Mouse (Mus musculus) heart, postnatal 0 days (tissue): ENCODE results near the gene Pgap3.

Experiments used
- CTCF ChIP-seq: IDR thresholded peaks from 2 replicates; pipeline ENCODE4 v1.5.1; 2016; ENCODE audit warnings: antibody characterized with exemption, control low read depth, low read depth
- EP300 ChIP-seq: IDR thresholded peaks from 2 replicates; pipeline ENCODE4 v1.6.1; 2016; ENCODE audit warnings: antibody characterized with exemption, low read depth

- TF ChIP-seq CTCF (no peak), EP300 (no peak)
Measured at GRCm38 (mm10) chr11:98367171-98367862, 33.0 kb downstream of the Pgap3 start.
